Mouse (Mus musculus) layer of hippocampus, adult 11-12 months (tissue): ENCODE data around the gene Map7.

Source experiments
- DNase-seq: peaks from one replicate; pipeline ENCODE4 v3.0.0; 2022; ENCODE audit warnings: low spot score

Gene Map7

DNA sequence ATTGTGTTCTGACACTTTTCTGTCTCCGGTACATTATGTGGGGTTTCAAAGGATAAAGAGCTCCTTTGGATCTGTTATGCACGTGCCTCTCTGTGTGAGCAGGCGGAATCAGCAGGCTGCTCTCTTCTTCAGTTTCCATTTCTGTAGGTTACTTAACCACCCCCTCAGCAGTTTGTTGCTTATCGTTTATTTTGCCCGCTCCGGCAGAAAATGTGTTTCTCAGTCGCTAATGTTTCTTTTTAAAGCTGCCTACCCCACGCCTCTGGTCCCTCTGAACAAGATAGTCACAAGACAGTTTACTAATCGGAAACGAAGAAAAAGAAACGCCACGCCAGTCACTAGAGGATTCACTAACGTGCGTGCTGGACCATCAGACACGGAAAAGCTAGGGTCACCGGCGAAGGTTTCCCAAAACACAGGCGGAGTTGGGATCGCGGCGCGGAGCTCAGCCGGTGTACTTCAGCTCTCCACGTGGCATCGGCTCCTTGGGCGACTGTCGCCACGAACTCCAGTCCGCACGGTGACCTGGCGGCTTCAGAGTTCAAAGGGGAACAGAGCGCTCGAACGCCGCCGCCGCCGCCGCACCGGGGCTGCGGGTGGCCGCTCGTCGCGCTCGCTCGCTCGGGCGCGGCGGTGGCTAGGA is at the start of gene Map7:
Gene Map7, plus strand, starts transcription at position 342 of the 643 bp plus-strand sequence.
- peak; percentile 24 for DNase-seq

DNA sequence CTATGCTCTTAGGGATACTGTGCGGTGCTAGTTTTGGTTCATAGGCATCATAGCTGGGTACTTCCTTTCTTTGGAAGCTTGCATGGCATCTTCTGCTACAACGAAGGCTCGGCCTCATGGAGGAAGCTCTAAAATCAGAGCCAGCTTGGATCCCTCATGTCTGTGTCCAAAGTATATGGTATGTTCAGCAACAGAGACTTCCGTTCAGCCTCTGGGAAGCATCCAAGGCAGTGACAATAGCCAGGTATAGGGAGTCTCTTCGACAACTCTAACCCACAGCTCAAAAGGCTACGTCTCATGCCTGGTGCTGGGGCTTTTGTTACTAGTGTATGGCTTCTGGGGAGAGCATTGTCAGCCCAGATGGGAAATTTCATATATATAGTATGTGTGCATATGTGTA is 46.8 kb upstream of the Map7 start:
- DNase-seq: no peak

DNA sequence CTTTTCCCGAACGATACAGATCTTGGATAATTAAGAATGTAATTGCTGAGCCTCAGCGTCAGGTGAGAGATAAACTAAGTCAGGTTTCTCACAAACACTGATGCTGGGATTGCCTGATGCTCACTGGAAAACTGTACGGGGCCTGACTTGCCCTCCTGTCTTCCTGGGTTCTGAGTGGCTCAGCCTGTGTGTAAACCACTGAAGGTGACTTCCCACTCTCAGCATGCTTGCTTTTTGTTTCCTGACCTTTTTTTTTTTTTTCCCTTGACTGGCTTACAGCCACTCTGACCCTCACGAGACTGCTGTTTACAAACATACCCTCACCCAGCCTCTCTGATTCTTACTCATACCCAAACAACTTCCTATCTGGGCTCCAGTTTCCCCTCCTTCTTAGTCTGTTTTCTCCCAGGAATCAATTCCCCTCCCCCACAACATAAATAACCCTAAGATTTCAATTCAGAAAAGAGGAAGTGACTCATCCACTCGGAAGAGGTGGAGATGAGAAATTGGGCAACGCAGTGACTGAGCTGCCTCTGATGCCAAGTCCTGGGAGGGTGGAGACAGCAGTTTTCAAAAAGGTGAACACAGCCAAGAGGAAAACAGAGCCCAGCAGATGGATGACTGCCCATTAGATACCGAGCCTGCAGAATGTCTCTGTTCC is 43.9 kb upstream of the Map7 start:
- no peak for DNase-seq

DNA sequence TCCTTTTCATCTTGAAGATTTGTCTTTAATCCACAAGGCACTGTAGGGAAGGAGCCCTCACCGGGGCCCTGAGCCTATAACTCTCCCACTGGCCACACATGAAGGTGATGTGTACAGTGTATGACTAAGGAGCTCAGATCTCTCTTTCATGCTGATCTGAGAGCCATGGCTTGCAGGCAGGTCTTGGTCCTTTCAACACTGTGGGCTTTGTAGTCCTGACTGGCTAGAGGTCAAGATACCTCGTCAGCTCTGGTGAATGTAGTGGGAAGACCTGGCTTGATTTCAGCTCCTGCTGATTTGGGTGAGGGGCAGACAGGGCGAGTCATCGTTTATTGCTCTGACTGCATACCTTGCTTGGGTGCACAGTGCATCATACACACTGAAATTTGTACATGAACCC is 42.7 kb upstream of the Map7 start:
- no peak for DNase-seq

DNA sequence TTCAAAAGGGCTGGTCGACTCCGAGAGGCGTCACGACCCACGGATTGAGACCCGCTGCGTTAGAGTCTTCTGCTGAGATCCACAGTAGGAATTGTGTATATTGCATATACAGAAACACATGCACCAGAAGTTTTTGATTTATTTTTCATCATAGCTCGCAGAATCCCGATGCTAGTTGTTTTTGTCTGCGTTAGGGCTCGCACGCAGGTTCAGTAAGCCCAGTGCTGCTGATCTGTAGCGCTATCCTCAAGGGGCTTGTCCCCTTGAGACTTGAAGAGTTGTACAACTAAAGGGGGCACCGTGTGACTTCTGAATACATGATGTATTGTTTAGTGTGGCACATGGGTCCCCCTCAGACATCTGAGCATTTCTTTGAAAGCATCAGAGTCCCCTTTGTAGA is 41.2 kb upstream of the Map7 start:
- no peak for DNase-seq

DNA sequence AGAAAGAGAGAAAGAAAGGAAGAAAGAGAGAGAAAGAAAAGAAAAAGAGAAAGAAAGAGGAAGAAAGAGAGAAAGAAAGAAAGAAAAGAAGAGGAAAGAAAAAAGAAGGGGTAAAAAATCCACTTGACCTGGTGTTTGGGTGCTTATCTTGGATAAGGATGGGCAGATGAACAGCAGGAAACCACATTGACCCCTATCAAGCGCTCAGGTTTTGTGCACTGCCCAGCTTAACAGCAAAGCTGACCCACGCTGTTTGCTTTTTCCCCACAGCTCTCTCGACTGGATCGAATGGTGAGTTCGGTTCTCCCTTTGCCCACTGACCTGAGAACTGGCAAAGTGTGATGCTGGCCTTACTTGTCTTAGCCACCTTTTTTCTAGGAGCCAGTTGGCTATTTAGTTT is 36.8 kb upstream of the Map7 start:
- DNase-seq: no peak

DNA sequence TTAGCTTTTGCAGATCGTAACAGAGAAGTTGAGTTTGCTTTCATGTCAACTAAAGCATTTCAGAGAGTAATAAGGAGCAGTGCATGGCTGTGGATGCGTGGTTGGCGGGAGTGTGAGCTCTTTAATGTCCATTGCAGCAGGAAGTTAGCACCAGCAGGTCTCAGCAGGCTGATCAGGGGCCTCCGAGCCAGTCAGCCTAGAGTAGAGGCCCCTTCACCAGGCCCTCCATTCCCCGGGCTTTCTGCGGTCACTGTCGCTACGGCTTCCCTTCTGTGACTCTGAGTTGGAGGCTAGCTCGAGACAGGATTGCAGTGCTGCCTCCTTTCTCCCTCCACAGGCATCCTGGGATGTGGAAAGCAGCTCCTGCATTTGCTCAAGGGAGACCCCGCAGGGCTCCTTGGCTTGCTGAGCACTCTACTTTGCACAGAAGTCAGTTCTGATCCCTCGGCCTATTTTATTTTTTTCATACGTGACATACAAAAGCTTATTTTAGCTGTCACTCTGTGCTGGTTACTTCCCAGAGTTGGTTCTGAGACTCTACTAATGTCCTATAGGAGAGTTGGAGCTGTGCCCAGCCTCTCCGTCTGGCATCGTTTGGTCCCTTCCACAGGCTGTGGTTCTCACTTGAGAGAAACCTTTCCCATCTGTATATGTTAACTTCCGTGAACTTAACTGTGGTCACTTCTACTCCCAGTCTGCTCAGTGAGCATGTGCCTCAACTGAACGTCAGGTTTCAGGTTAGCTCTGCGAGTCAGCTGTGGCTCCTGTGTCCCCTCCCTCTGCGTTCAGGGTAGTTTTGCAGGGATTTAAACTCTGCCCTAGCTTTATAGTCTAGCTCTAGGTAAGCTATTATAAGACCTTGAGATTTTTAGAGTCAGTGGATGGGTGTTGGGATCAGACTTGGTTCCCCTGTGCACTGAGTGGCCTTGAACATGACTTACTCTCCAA is 36.0 kb upstream of the Map7 start:
- DNase-seq: no peak

DNA sequence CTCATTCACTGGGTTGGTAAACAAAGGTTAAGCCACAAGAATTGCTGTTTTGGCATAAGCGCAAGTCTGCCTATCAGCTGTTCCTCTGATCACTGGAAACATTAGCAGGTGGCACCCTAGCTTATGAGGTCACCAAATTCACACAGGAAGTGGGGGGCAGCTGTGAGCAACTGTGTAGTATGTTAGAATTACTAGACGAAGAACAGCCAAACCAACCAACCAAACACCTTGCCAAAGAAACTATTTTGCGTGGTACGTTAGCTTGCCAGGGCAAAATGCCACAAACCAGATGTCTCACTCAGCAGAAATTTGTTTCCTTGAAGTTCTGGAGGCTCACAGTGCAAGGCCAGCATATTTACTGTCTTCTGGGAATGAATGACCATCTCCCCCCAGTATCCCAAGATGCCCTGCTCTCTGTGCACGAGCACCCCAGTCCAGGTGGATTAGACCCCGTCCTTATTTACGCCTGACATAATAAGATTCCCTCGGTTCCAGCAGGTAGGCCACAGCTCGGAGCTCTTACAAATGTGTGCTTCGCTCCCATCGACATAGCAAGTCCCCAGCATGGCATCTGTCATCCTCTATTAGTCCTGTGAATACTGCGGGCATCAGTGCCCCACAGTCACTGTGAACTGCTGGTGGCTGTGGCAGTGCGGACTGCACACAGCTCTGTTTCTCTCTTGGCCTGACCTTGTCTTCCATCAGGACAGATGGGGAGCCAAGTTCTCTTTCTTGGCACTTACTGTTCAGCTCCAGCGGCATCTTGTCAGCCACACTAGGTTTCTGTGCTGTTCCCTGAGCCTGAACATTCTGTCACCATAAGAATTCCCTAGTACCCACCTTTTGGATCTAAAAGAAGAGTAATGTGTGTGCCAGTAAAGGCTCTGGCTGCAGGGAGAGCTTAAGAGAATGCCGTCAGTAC is 28.5 kb upstream of the Map7 start:
- no peak for DNase-seq

DNA sequence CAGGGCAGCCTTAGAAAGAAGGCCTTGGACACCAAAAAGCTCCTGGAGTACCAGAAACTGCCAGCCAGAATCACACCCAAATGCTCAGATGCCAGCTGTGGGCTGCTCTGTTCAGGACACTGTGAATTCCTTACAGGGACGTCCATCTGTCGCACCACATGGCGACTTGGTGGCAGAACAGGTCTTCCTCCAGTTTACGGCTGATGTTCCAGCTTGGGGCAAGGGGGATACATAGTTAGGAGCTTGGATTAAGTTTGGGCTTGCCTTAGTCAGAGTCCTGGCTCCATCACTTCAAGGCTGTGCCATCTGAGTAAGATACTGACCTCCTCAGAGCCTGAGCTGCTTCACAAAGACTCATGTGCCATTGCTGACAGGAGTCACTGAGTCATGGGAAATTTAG is 26.3 kb upstream of the Map7 start:
- no peak for DNase-seq

DNA sequence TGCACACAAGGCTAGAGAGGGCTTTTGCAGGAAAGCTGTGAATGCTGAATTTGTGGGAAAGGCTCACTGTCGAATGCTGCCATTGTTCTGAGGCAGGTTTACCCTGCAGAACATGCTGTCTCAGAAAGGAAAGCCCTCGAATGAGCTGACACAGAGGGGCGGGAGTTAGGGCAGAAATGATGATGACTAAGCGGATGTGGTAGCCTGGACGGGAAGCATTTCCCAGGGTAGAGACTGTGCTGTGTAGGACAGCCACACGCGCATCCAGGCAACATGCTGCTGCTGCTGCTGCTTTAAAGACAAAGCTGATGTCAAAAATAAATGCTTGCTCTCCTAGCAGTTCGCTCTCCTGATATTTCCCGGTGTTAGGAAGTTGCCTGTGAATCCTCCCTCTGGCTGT is 24.9 kb upstream of the Map7 start:
- DNase-seq: no peak

DNA sequence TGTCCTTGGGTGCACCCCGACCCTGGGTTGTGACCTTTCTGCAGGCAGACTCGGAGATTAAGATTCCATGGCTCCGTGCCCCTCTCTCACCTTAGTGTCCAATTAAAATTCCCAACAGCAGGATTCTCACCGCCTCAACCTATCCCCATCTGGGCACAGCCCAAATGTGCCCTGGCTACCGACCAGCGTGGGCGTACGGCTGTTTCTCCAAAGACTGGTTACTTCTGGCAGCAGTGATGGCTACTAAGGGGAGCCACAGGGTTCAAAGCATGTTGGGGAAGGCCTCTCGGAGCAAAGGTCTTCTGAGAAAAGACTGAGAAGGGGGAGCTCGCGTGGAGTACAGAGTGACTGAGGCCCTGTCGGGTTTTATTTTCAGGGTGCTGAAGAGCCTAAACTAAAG is 23.7 kb upstream of the Map7 start:
- DNase-seq: no peak

DNA sequence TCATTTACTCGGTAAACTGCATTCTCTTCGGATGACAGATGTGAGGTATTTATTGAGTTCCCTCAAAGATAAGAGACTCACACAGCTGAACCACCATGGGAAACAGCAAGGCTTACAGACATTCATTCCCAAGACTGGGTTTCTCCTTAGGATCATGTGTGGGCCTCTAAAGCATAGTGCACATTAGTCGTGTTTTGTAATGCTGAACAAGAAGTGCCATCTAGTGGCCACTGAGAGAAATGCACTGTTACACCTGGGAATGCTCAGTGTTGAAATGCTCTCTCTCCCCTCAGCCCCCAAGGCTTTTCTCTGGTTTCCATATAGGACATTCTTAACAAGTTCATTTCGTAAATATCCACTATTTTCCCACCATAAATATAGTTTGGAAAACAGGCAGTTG is 23.0 kb upstream of the Map7 start:
- peak; percentile 80 for DNase-seq

DNA sequence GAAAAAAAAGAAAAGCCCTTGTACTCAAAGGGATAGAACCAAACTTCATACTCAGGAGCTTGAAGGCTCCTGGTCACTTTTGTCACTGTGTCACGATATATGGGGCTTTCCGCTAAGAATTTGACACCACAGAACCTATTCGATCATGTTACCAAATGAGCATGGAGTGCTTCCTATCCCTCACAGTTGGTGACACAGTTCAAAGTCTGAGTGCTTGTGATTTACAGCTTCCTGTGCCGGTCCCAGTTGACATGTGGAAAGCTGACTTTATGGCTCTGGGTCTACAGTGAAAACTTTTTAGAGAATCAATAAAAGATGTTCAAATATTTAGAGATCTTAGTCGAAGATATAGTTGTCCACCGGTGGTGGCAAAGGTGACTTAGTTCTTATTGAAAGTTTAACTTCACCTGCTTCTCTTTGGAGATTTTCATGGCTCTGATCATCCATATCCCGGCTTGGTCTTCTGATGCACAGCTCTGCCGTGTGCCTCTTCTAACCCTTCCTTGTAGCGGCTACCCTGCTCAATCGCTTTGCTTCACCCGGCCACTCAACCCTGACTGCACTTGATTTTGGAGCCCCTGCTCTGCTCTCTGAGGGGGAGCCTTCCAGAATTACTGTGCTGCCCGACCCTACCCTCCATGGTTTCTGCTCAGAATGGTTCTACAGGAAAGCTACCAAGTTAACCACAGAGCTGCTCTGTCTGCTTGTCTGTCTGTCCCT is 15.2 kb upstream of the Map7 start:
- DNase-seq: no peak

DNA sequence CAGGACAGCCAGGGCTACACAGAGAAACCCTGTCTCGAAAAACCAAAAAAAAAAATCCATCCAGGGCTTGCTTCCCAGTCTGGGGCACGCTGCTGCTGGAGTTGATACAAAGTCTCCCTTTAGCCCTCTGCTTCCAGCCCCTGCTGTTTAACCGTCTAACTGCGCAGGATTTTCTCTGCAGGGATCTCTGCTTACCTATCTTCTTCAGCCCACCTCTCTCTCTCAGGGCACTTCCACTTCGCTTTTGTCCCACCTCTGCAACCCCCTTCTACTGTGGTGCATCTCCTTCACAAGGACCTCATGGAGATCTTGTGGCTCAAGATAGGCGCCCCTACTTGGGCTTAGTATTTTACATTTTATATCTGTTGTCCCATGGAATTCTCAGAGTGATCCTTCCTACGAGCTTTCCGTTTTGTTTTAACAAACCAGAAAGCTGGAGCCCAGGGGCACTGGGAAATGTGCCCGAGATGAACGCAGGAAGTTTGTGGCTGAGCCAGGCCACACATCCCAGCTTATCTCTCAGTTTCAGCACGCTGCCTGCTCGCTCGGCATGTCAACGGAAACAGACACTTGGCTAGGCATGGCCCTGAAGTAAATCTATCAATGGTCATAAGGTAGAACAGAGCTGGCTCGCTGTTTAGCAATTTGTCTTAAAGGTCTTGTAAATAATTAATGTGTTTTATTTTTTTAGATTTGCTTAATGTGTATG is 12.8 kb upstream of the Map7 start:
- DNase-seq: no peak

DNA sequence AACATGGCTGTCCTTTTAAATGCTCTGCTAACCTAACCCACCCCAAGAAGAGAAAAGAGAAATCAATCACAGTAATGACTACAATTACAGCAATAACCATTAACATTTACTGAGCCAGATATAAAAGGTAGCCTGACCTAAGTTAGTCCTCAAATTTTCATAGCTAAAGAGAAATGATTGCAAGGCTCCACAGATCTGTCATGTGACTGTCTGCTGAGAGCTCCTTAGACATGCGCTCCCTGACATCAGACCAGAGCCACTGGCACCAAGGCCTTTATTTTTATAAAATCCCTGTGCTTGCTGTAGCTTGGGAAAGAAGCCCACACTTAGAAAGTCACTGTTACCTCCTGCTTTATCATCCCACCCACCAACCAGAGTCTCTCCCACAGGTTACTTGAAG is 11.8 kb upstream of the Map7 start:
- no peak for DNase-seq

DNA sequence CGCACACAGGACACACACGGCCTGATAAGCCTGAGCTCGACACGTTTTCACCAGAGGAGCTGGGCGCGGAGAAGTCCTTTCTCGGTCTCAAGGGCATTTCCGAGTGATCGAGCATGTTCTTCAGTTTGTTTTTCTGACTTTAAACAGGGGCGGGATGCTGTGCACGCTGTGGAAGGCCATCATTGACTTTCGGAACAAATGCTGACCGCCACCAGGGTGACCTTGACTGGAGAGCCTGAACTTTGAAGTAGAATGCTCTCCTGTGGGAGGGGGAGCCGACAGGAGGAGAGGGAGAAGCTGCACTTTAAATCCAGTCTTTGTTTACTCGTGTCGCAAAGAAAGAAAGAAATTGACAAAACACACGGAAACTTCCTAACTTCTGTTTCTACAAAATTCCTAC is 6.9 kb upstream of the Map7 start:
- no peak for DNase-seq

DNA sequence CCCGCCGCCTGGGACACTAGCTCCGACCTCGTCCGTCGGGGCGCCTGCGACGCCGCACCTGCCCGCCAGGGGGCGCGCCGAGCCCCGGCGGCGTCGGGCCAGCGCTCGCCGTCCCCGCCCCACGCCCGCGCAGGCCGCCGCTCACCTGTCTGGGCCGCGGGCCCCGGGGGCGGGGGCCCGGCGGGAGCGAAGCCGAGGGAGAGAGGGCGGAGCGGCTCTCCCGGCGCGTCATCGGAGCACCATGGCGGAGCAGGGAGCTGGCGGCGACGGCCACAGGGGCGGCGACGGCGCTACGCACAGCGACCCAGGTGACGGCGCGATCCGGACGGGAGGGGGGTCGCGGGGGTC is 476 bp downstream of the Map7 start:
- DNase-seq: peak; percentile 54

DNA sequence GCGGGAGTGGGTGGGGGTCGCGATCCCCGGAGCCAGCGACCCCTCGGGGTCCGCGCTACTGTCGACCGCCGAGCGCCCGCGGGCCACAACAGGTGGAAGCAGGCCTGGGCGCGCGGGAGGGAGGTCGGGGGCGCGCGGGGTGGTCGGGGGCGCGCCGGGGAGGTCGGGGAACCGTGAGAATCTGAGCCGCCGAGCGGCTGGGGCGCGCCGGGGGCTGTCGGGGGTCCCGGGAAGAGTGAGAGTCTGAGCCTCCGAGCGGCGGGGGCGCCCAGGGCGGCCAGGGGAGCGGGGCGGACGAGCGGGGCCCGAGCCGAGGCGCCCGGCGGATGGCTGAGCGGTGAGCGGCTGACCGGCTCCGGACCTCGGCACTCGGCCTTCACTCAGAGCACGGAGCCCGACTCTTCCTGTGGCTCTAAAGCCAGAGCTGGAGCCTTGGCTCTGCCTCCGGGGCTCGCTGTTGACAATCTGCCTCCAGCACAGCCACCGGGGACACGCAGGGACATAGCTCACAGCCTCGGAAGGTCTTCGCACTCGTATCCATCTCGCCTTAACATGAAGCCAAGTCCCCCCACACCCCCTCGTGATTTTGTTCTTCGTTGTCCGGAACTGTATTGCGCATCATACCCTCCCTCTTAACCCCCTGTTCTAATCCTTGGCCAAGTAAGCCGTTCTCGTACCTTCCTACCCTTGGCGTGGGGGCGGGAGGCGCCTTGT is 1.0 kb downstream of the Map7 start:
- DNase-seq: peak; percentile 54

DNA sequence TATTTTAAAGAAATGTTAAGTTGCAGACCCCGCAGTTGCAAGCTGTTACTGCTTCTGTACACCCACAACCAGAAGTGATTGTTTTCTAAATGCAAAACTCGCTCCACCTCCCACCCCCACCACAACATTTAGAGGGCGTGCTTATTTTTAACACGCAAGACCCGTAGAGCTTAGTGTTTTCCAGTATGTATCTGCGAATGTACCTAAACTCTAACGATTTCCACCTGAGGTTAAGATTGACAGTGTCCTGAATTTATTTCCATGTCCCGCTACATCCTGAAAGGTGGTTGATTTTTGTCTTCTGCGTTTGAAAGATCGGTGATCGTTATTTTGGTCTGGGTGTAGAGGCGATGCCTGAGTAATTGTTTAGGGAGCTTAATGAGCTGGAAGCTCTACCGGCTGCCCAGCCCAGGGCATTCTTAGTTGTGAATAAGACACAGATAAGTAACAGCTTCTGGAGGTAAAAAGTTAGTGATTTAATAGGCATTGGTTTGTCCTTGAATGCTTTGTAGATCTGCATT is 1.6 kb downstream of the Map7 start:
- DNase-seq: peak; percentile 18

DNA sequence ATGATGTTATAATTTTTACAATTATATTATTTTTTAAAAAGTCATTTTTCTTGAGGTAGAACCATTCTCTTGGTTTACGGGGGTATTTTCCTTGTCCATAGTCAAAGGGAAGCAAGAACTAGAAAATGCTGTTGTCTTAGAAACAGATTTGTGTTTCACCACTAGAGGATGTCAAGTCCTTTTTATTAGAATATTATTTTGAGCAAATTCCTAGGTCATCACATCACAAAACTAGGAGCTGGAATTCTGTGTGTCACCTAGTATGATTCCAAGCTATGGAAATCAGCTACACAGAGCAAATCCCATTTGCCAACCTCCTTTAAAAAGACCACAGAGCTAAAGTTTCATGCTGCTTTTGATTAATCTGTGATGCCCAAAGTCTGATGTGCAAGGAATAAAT is 3.9 kb downstream of the Map7 start:
- DNase-seq: no peak
